Comparison of ENCODE assay signal across 7 mouse cellular contexts in genomic region chr12:55080601-55080942, GRCm38 (mm10). TPM values are rescaled to one million over a fixed set of nuclear protein-coding genes. Genes with fewer than 3 reads are reported as not detected.
DNase-seq lines count a peak whose midpoint lies in the region; ATAC-seq and TF ChIP-seq lines count a peak whose summit lies in the region.
"Not testable (repeated sequence)": the region's sequence is repeated elsewhere in the genome, so short reads cannot be mapped to it uniquely, and the experiment has no call there.

No protein-coding gene starts in this region.

- TF ChIP-seq CTCF in bone marrow macrophage, adult 2 months (IDR thresholded peaks at IDR 0.05; ENCODE audit: low read depth, low read length) = not testable (repeated sequence)

- not testable (repeated sequence) for H3K4me1 ChIP-seq in bone marrow macrophage, adult 2 months (ENCODE audit: control insufficient read depth, insufficient read depth, low read length); forebrain, embryonic 10.5 days; heart, embryonic 14.5 days (ENCODE audit: control insufficient read depth in 2 of 2, insufficient read depth in 2 of 2, low read length in 2 of 2); intestine, embryonic 15.5 days (replicated peaks); limb, embryonic 15.5 days; neural tube, embryonic 13.5 days (replicated peaks)

- peak overlapping the region; percentile 95 for H3K4me3 ChIP-seq in bone marrow macrophage, adult 2 months (ENCODE audit: insufficient read depth, low read length)
- H3K4me3 ChIP-seq in forebrain, embryonic 10.5 days = peak overlapping the region; percentile 71
- peak overlapping the region; percentile 62 to 96 for H3K4me3 ChIP-seq in heart, embryonic 14.5 days (ENCODE audit: control insufficient read depth in 1 of 2, insufficient read depth in 1 of 2, low read depth in 1 of 2, low read length in 2 of 2)
- H3K4me3 ChIP-seq in intestine, embryonic 15.5 days (replicated peaks) = peak overlapping the region; percentile 74
- peak overlapping the region; percentile 70 for H3K4me3 ChIP-seq in limb, embryonic 15.5 days
- peak overlapping the region; percentile 70 for H3K4me3 ChIP-seq in neural tube, embryonic 13.5 days

- DNase-seq in forebrain, embryonic 10.5 days (ENCODE audit: extremely low spot score, low spot score) = not testable (repeated sequence)

- ATAC-seq in heart, embryonic 14.5 days (ENCODE audit: insufficient number of reproducible peaks, insufficient read depth, low FRiP score, low read depth) = peak; percentile 59
- ATAC-seq in intestine, embryonic 15.5 days; neural tube, embryonic 13.5 days (ENCODE audit: low read depth): not testable (repeated sequence)
- ATAC-seq in limb, embryonic 15.5 days (ENCODE audit: insufficient number of reproducible peaks, low FRiP score, low TSS enrichment, low read depth) = peak; percentile 55
- peak; percentile 55 for ATAC-seq in megakaryocyte, adult 5-6 weeks (ENCODE audit: poor library complexity, severe bottlenecking)

- H3K27me3 ChIP-seq in forebrain, embryonic 10.5 days (ENCODE audit: poor library complexity, severe bottlenecking); heart, embryonic 14.5 days (ENCODE audit: control insufficient read depth, insufficient read depth, low read length); intestine, embryonic 15.5 days (replicated peaks); limb, embryonic 15.5 days; neural tube, embryonic 13.5 days: not testable (repeated sequence)

- WGBS in forebrain, embryonic 10.5 days = under 1% methylated on average over 25 of the region's 25 CpGs
- under 1% methylated on average over 25 of the region's 25 CpGs for WGBS in heart, embryonic 14.5 days
- WGBS in intestine, embryonic 15.5 days = 1% methylated on average over 25 of the region's 25 CpGs
- under 1% methylated on average over 25 of the region's 25 CpGs for WGBS in limb, embryonic 15.5 days
- WGBS in neural tube, embryonic 13.5 days = 0% methylated on average over 25 of the region's 25 CpGs

- not testable (repeated sequence) for H3K9me3 ChIP-seq in forebrain, embryonic 10.5 days; heart, embryonic 14.5 days (ENCODE audit: control insufficient read depth, low read length); intestine, embryonic 15.5 days; limb, embryonic 15.5 days; neural tube, embryonic 13.5 days

- peak overlapping the region; percentile 55 for H3K4me2 ChIP-seq in heart, embryonic 14.5 days (ENCODE audit: low read length)
- H3K4me2 ChIP-seq in intestine, embryonic 15.5 days (replicated peaks) = peak overlapping the region; percentile 45
- peak overlapping the region; percentile 36 for H3K4me2 ChIP-seq in limb, embryonic 15.5 days
- peak overlapping the region; percentile 57 for H3K4me2 ChIP-seq in neural tube, embryonic 13.5 days

- TF ChIP-seq POLR2A in bone marrow macrophage, adult 2 months (IDR thresholded peaks at IDR 0.05; ENCODE audit: borderline replicate concordance, low read depth, low read length) = not testable (repeated sequence)

- peak overlapping the region; percentile 82 for H3K9ac ChIP-seq in heart, embryonic 14.5 days (ENCODE audit: low read length)
- H3K9ac ChIP-seq in intestine, embryonic 15.5 days = peak overlapping the region; percentile 79
- peak overlapping the region; percentile 82 for H3K9ac ChIP-seq in limb, embryonic 15.5 days
- peak overlapping the region; percentile 80 for H3K9ac ChIP-seq in neural tube, embryonic 13.5 days

- H3K27ac ChIP-seq in bone marrow macrophage, adult 2 months (ENCODE audit: insufficient read depth, low read depth, low read length) = peak overlapping the region; percentile 85
- H3K27ac ChIP-seq in forebrain, embryonic 10.5 days = peak overlapping the region; percentile 87
- H3K27ac ChIP-seq in heart, embryonic 14.5 days (replicated peaks in 1 of 2; ENCODE audit: control insufficient read depth in 1 of 2, insufficient read depth in 1 of 2, low read depth in 2 of 2, low read length in 2 of 2) = peak overlapping the region; percentile 85 to 95
- H3K27ac ChIP-seq in intestine, embryonic 15.5 days = peak overlapping the region; percentile 93
- H3K27ac ChIP-seq in limb, embryonic 15.5 days = peak overlapping the region; percentile 92
- H3K27ac ChIP-seq in neural tube, embryonic 13.5 days (replicated peaks) = peak overlapping the region; percentile 81

- not testable (repeated sequence) for H3K36me3 ChIP-seq in forebrain, embryonic 10.5 days (replicated peaks); heart, embryonic 14.5 days (ENCODE audit: control insufficient read depth, insufficient read depth, low read length); intestine, embryonic 15.5 days; limb, embryonic 15.5 days; neural tube, embryonic 13.5 days

RNA-seq across cellular contexts. Expression of gene Srp54a, which starts 0.5 kb away (rescaled TPM):
- 72.5 and 74.7 TPM in 2 replicates for polyA plus RNA-seq in bone marrow macrophage, adult 2 months (2012; ENCODE audit: insufficient read depth, insufficient read length, missing spikeins)
- 140 and 155 TPM in 2 replicates for polyA plus RNA-seq in forebrain, embryonic 10.5 days (2016; fragmentation: Nextera tagmentation; extraction: Ambion mirVana)
- polyA plus RNA-seq in heart, embryonic 14.5 days (2014; fragmentation: Nextera tagmentation; extraction: Ambion mirVana) = 135 and 136 TPM in 2 replicates
- polyA plus RNA-seq in intestine, embryonic 15.5 days (2015; fragmentation: Nextera tagmentation; extraction: Ambion mirVana) = 157 and 171 TPM in 2 replicates
- 196 and 204 TPM in 2 replicates for polyA plus RNA-seq in limb, embryonic 15.5 days (2015; fragmentation: Nextera tagmentation; extraction: Ambion mirVana)
- 73.9 and 85.6 TPM in 2 replicates for total RNA-seq in megakaryocyte, adult 5-6 weeks (2015)
- 136 and 142 TPM in 2 replicates for total RNA-seq in megakaryocyte, adult 5-6 weeks (2017)
- polyA plus RNA-seq in neural tube, embryonic 13.5 days (2015; fragmentation: Nextera tagmentation; extraction: Ambion mirVana) = 193 and 210 TPM in 2 replicates

RNA-seq across cellular contexts. Expression of gene 2700097O09Rik, which starts 0.7 kb away (rescaled TPM):
- polyA plus RNA-seq in bone marrow macrophage, adult 2 months (2012; ENCODE audit: insufficient read depth, insufficient read length, missing spikeins) = 9.7 and 12.8 TPM in 2 replicates
- polyA plus RNA-seq in forebrain, embryonic 10.5 days (2016; fragmentation: Nextera tagmentation; extraction: Ambion mirVana) = 45.3 and 49.4 TPM in 2 replicates
- polyA plus RNA-seq in heart, embryonic 14.5 days (2014; fragmentation: Nextera tagmentation; extraction: Ambion mirVana) = 22.5 and 25.4 TPM in 2 replicates
- polyA plus RNA-seq in intestine, embryonic 15.5 days (2015; fragmentation: Nextera tagmentation; extraction: Ambion mirVana) = 30.7 and 31.9 TPM in 2 replicates
- 31.9 and 32.7 TPM in 2 replicates for polyA plus RNA-seq in limb, embryonic 15.5 days (2015; fragmentation: Nextera tagmentation; extraction: Ambion mirVana)
- total RNA-seq in megakaryocyte, adult 5-6 weeks (2015) = 6.5 and 8.8 TPM in 2 replicates
- total RNA-seq in megakaryocyte, adult 5-6 weeks (2017) = 2.5 and 6.2 TPM in 2 replicates
- 31.7 and 33.9 TPM in 2 replicates for polyA plus RNA-seq in neural tube, embryonic 13.5 days (2015; fragmentation: Nextera tagmentation; extraction: Ambion mirVana)

RNA-seq across cellular contexts. Expression of gene Fam177a, which starts 43.7 kb away (rescaled TPM):
- 33.7 and 34.7 TPM in 2 replicates for polyA plus RNA-seq in bone marrow macrophage, adult 2 months (2012; ENCODE audit: insufficient read depth, insufficient read length, missing spikeins)
- 8.5 and 9.3 TPM in 2 replicates for polyA plus RNA-seq in forebrain, embryonic 10.5 days (2016; fragmentation: Nextera tagmentation; extraction: Ambion mirVana)
- 18.6 and 19.4 TPM in 2 replicates for polyA plus RNA-seq in heart, embryonic 14.5 days (2014; fragmentation: Nextera tagmentation; extraction: Ambion mirVana)
- 21.7 and 22.2 TPM in 2 replicates for polyA plus RNA-seq in intestine, embryonic 15.5 days (2015; fragmentation: Nextera tagmentation; extraction: Ambion mirVana)
- 30.3 TPM in 2 replicates for polyA plus RNA-seq in limb, embryonic 15.5 days (2015; fragmentation: Nextera tagmentation; extraction: Ambion mirVana)
- 0.68 TPM in 1 of 2 replicates, not detected in the other for total RNA-seq in megakaryocyte, adult 5-6 weeks (2015)
- total RNA-seq in megakaryocyte, adult 5-6 weeks (2017) = 22.4 and 24.6 TPM in 2 replicates
- 48.1 and 49.9 TPM in 2 replicates for polyA plus RNA-seq in neural tube, embryonic 13.5 days (2015; fragmentation: Nextera tagmentation; extraction: Ambion mirVana)
